Mouse (Mus musculus) erythroblast, embryonic 14.5 days (primary cell): ENCODE results near the gene Micu2.

ENCODE experiments used
- GATA1 ChIP-seq: IDR thresholded peaks from 2 replicates; pipeline ENCODE4 v1.6.1; 2012; ENCODE audit warnings: low read length, inconsistent platforms, mixed read lengths
- TAL1 ChIP-seq: IDR thresholded peaks from 3 replicates; pipeline ENCODE4 v1.6.1; 2012; ENCODE audit warnings: low read length, inconsistent platforms, mixed read lengths

DNA sequence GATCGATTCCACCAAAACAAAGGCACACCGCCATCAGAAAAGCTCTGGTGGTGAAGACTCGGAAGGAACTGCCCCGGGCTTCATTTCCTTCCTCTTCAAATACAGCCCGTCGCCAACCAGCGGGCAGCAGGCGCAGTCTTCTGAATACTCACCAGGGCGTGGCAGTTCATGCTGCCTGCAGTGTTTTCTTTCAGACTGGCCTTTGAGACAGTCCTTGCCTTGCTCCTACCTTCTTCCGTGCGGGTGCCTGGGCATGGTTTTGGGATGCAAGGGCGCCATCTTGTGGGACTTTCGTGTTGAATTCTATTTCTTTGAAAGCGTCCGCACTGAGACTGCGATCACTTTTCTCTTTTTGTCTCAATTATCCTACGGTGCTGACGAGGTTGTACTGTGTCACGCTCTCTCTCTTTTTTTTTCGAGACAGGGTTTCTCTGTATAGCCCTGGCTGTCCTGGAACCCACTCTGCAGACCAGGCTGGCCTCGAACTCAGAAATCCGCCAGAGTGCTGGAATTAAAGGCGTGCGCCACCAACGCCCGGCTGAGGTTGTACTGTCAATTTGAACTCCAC, 88.5 kb downstream of the Micu2 start:
- TF ChIP-seq GATA1 (no peak), TAL1 (no peak)
